27 mouse cellular contexts compared by ENCODE assay signal in genomic region chr14:26935558-26935957, GRCm38 (mm10). TPM values are rescaled to one million over a fixed set of nuclear protein-coding genes. Genes with fewer than 3 reads are reported as not detected.
DNase-seq lines count a peak whose midpoint lies in the region; ATAC-seq lines count a peak whose summit lies in the region.
"Had no signal": no experiment of that assay in that cellular context is flagged by ENCODE, and none has a peak within 500 bp of the region (broad histone marks: within the 10 kb centered on the region; RNA-seq: fewer than 3 reads in every experiment).

No protein-coding gene starts in this region.

- H3K36me3 ChIP-seq in hindbrain, embryonic 13.5 days = peaks cover 48% of the 10 kb centered on the region

- H3K27ac ChIP-seq in hindbrain, embryonic 13.5 days = no peak overlapping the region
- H3K27ac ChIP-seq: embryonic facial prominence, embryonic 10.5 days; embryonic facial prominence, embryonic 12.5 days; forebrain, embryonic 13.5 days; forebrain, embryonic 15.5 days had no signal

- 0 out of 2 replicates have a peak, but pooled peaks have one; percentile 25 for ATAC-seq in common myeloid progenitor, adult 5-6 weeks (replicated peaks; ENCODE audit: low read depth, poor library complexity, severe bottlenecking)
- ATAC-seq in megakaryocyte progenitor cell, adult 5-6 weeks (replicated peaks; ENCODE audit: poor library complexity) = peak; percentile 71
- no peak for ATAC-seq in monocyte, adult 5-6 weeks (replicated peaks; ENCODE audit: insufficient number of reproducible peaks, low FRiP score, low TSS enrichment, poor library complexity, severe bottlenecking)
- ATAC-seq in hindbrain, embryonic 13.5 days (ENCODE audit: low FRiP score) = no peak
- ATAC-seq: activated CD4-positive, CD25-positive, alpha-beta regulatory T cell, adult 4 months; CD4-positive, CD25-positive, alpha-beta regulatory T cell, adult 4 months; forebrain, embryonic 13.5 days; forebrain, embryonic 15.5 days; forebrain, postnatal 0 days; Patski had no signal

- H3K27me3 ChIP-seq in hindbrain, embryonic 13.5 days = no peaks in the 10 kb centered on the region
- H3K27me3 ChIP-seq: CH12.LX; embryonic facial prominence, embryonic 12.5 days; forebrain, embryonic 13.5 days; forebrain, embryonic 15.5 days; Patski had no signal

- peak; percentile 7 for DNase-seq in kidney, adult 9 months
- no peak for DNase-seq in kidney, postnatal 25 days
- DNase-seq: adrenal gland, adult 8-10 months; adrenal gland, postnatal 14 days; adrenal gland, postnatal 36 days; B cell, adult 2 months; cerebellum, adult 11-12 months; cerebellum, adult 2 months; cerebellum, adult 9-10 months; cerebellum, postnatal 10 days; cerebellum, postnatal 25 days; forebrain, postnatal 0 days had no signal

- H3K4me3 ChIP-seq in hindbrain, embryonic 13.5 days = no peak overlapping the region
- H3K4me3 ChIP-seq: embryonic facial prominence, embryonic 10.5 days; embryonic facial prominence, embryonic 12.5 days; forebrain, embryonic 13.5 days; forebrain, embryonic 15.5 days had no signal

- no peak overlapping the region for H3K9ac ChIP-seq in hindbrain, embryonic 13.5 days
- H3K9ac ChIP-seq: embryonic facial prominence, embryonic 12.5 days; forebrain, embryonic 13.5 days; forebrain, embryonic 15.5 days; forebrain, postnatal 0 days had no signal

- H3K9me3 ChIP-seq in hindbrain, embryonic 13.5 days = no peaks in the 10 kb centered on the region
- H3K9me3 ChIP-seq: embryonic facial prominence, embryonic 10.5 days; embryonic facial prominence, embryonic 12.5 days; forebrain, embryonic 13.5 days; forebrain, embryonic 15.5 days; G1E had no signal

- no peak overlapping the region for H3K4me2 ChIP-seq in hindbrain, embryonic 13.5 days
- H3K4me2 ChIP-seq: embryonic facial prominence, embryonic 12.5 days; forebrain, embryonic 13.5 days; forebrain, embryonic 15.5 days had no signal

- WGBS in hindbrain, embryonic 13.5 days = 94% methylated on average over 4 of the region's 4 CpGs

- H3K4me1 ChIP-seq in hindbrain, embryonic 13.5 days (replicated peaks) = no peaks in the 10 kb centered on the region
- H3K4me1 ChIP-seq: embryonic facial prominence, embryonic 10.5 days; embryonic facial prominence, embryonic 12.5 days; forebrain, embryonic 13.5 days; forebrain, embryonic 15.5 days had no signal

RNA-seq across cellular contexts. Expression of gene Appl1, which starts 35.5 kb away (rescaled TPM):
- 27.9 and 38.3 TPM in 2 replicates for total RNA-seq in common myeloid progenitor, adult 5-6 weeks (2017)
- total RNA-seq in megakaryocyte progenitor cell, adult 5-6 weeks (2015) = 26.4 and 27.7 TPM in 2 replicates
- total RNA-seq in megakaryocyte progenitor cell, adult 5-6 weeks (2017) = 26.1 and 27.4 TPM in 2 replicates
- total RNA-seq in monocyte, adult 5-6 weeks (2017) = 28.4 to 48.0 TPM (median 47.6 TPM) in 3 replicates
- polyA plus RNA-seq in hindbrain, embryonic 13.5 days (2015; fragmentation: Nextera tagmentation; extraction: Ambion mirVana) = 69.3 and 69.8 TPM in 2 replicates

RNA-seq across cellular contexts. Expression of gene Asb14, which starts 41.2 kb away (rescaled TPM):
- total RNA-seq in common myeloid progenitor, adult 5-6 weeks (2017) = not detected in 2 replicates
- not detected in 2 replicates for total RNA-seq in megakaryocyte progenitor cell, adult 5-6 weeks (2015)
- total RNA-seq in megakaryocyte progenitor cell, adult 5-6 weeks (2017) = not detected in 2 replicates
- 1.9 to 4.9 TPM (median 2.4 TPM) in 3 replicates for total RNA-seq in monocyte, adult 5-6 weeks (2017)
- polyA plus RNA-seq in hindbrain, embryonic 13.5 days (2015; fragmentation: Nextera tagmentation; extraction: Ambion mirVana) = 0.22 TPM in 1 of 2 replicates, not detected in the other
- total RNA-seq: adrenal gland, adult 18-20 months; adrenal gland, adult 8-10 months; adrenal gland, postnatal 14 days; adrenal gland, postnatal 36 days; CH12.LX had no signal
- polyA plus RNA-seq: embryonic facial prominence, embryonic 10.5 days; forebrain, embryonic 11.5 days; forebrain, embryonic 13.5 days; G1E had no signal

RNA-seq across cellular contexts. Expression of gene Hesx1, which starts 58.7 kb away (rescaled TPM):
- 1.2 TPM in 1 of 2 replicates, not detected in the other for total RNA-seq in common myeloid progenitor, adult 5-6 weeks (2017)
- total RNA-seq in megakaryocyte progenitor cell, adult 5-6 weeks (2015) = 1.0 and 1.4 TPM in 2 replicates
- total RNA-seq in megakaryocyte progenitor cell, adult 5-6 weeks (2017) = 1.1 and 1.3 TPM in 2 replicates
- total RNA-seq in monocyte, adult 5-6 weeks (2017) = not detected in 3 replicates
- polyA plus RNA-seq in hindbrain, embryonic 13.5 days (2015; fragmentation: Nextera tagmentation; extraction: Ambion mirVana) = not detected in 2 replicates
- total RNA-seq: adrenal gland, adult 18-20 months; adrenal gland, postnatal 14 days; adrenal gland, postnatal 36 days; forebrain, postnatal 0 days; G1E had no signal
- polyA plus RNA-seq: cerebellum, adult 2 months; forebrain, embryonic 13.5 days; forebrain, embryonic 15.5 days; forebrain, postnatal 0 days; G1E; Patski had no signal

Comparison
In these comparisons a context has a peak if more than half of its experiments do, and no peak if none do; other contexts are left out.
1. ATAC-seq: peak in common myeloid progenitor, adult 5-6 weeks (single experiment) and megakaryocyte progenitor cell, adult 5-6 weeks (single experiment); none in monocyte, adult 5-6 weeks (single experiment) and hindbrain, embryonic 13.5 days (single experiment).